Mouse (Mus musculus) CH12.LX (cell line): ENCODE measurements around the gene Zmat5.

Experiments
- CHD1 ChIP-seq: IDR thresholded peaks from 2 replicates; pipeline ENCODE4 v1.6.1; 2012; ENCODE audit warnings: low read depth, low read length, improper control_type of control experiment, inconsistent platforms
- CTCF ChIP-seq, 2 experiments: IDR thresholded peaks in 1 of 2; conservative IDR thresholded peaks in 1 of 2; 2 replicates each; pipeline ENCODE4 v1.5.1; 2011 to 2012; ENCODE audit warnings: low read depth in 2 of 2, low read length in 2 of 2, improper control_type of control experiment in 1 of 2, inconsistent platforms in 1 of 2, mild to moderate bottlenecking in 1 of 2, moderate library complexity in 1 of 2
- E2F4 ChIP-seq: IDR thresholded peaks from 2 replicates; pipeline ENCODE4 v1.6.1; 2011; ENCODE audit warnings: low read depth, low read length, improper control_type of control experiment; ENCODE audit not compliant: insufficient replicate concordance
- MAX ChIP-seq: IDR thresholded peaks from 2 replicates; pipeline ENCODE4 v1.6.1; 2011; ENCODE audit warnings: low read length, improper control_type of control experiment
- MYC ChIP-seq: IDR thresholded peaks from 2 replicates; pipeline ENCODE4 v1.6.1; 2011; ENCODE audit warnings: low read depth, mild to moderate bottlenecking, improper control_type of control experiment, low read length
- USF1 ChIP-seq: IDR thresholded peaks from 2 replicates; pipeline ENCODE4 v1.6.1; 2014; ENCODE audit warnings: low read depth, mild to moderate bottlenecking, inconsistent platforms, low read length, improper control_type of control experiment
- ZC3H11A ChIP-seq: IDR thresholded peaks from 2 replicates; pipeline ENCODE4 v1.6.1; 2012; ENCODE audit warnings: low read depth, mild to moderate bottlenecking, inconsistent platforms, low read length, improper control_type of control experiment

- TF ChIP-seq CHD1 (no peak), USF1 (no peak), MAX (no peak), CTCF (conservative IDR thresholded peaks at IDR 0.05 in 1 of 2, IDR thresholded peaks at IDR 0.05 in 1 of 2; ENCODE audit: low read depth in 2 of 2, low read length in 2 of 2) (no peak), E2F4 (no peak), ZC3H11A (no peak), MYC (no peak)
These were observed 20.3 kb upstream of the Zmat5 start for GRCm38 (mm10) chr11:4684186-4684585.
